Mouse (Mus musculus) limb, embryonic 14.5 days (tissue): Measurements from ENCODE around the gene Egln1. TPM values are rescaled to one million over a fixed set of nuclear protein-coding genes. Genes with fewer than 3 reads are reported as not detected.

ENCODE experiments used
- ATAC-seq: fragments of 200-750 bp; cut with Nextera tagmentation; 2 replicates; pipeline ENCODE4 v1.8.0; 2017; ENCODE audit warnings: low read depth, moderate number of reproducible peaks, moderate TSS enrichment; ENCODE audit not compliant: low FRiP score
- DNase-seq: peaks from one replicate; pipeline ENCODE4 v3.0.0-alpha.2; 2015; ENCODE audit warnings: low spot score
- H3K27ac ChIP-seq: fragments of 300-500 bp; sonication (generic); replicated peaks from 2 replicates; pipeline ENCODE4 v1.5.1; 2014; ENCODE audit warnings: low read depth, mild to moderate bottlenecking, low read length, moderate library complexity, mixed read lengths
- H3K27me3 ChIP-seq: fragments of 300-500 bp; sonication (generic); 2 replicates; pipeline ENCODE4 v1.6.1; 2014; ENCODE audit warnings: low read length, mixed read lengths; ENCODE audit not compliant: control insufficient read depth, insufficient read depth
- H3K36me3 ChIP-seq: fragments of 300-500 bp; sonication (generic); 2 replicates; pipeline ENCODE4 v1.6.1; 2014; ENCODE audit warnings: mild to moderate bottlenecking, low read length, moderate library complexity, mixed read lengths; ENCODE audit not compliant: control insufficient read depth, insufficient read depth
- H3K4me1 ChIP-seq: fragments of 300-500 bp; sonication (generic); 2 replicates; pipeline ENCODE4 v1.6.1; 2014; ENCODE audit warnings: antibody characterized with exemption, low read length, mixed read lengths; ENCODE audit not compliant: control insufficient read depth, insufficient read depth
- H3K4me2 ChIP-seq: fragments of 300-500 bp; sonication (generic); replicated peaks from 2 replicates; pipeline ENCODE4 v1.6.1; 2014; ENCODE audit warnings: low read depth, mild to moderate bottlenecking, low read length, moderate library complexity; ENCODE audit not compliant: severe bottlenecking
- H3K4me3 ChIP-seq: fragments of 300-500 bp; sonication (generic); replicated peaks from 2 replicates; pipeline ENCODE4 v1.5.1; 2014; ENCODE audit warnings: low read length
- H3K9ac ChIP-seq: fragments of 300-500 bp; sonication (generic); 2 replicates; pipeline ENCODE4 v1.6.1; 2014; ENCODE audit warnings: mild to moderate bottlenecking, low read depth, low read length, moderate library complexity; ENCODE audit not compliant: severe bottlenecking
- H3K9me3 ChIP-seq: fragments of 300-500 bp; sonication (generic); 2 replicates; pipeline ENCODE4 v1.6.1; 2016; ENCODE audit warnings: low read length; ENCODE audit not compliant: control insufficient read depth
- POLR2A ChIP-seq: fragments of 200-500 bp; IDR thresholded peaks from 2 replicates; pipeline ENCODE4 v1.8.0; 2012; ENCODE audit warnings: inconsistent platforms, mild to moderate bottlenecking, moderate library complexity, borderline replicate concordance; ENCODE audit not compliant: insufficient read depth, insufficient read length; ENCODE audit errors: extremely low read depth
- WGBS: fragments of 180-500 bp; shearing (Covaris S2); extraction: QIAGEN DNeasy Blood & Tissue Kit; methylation state at CpG from one replicate; pipeline ENCODE4 v1.1.7; 2014; 5-methylcytosine and 5-hydroxymethylcytosine counted together
- polyA plus RNA-seq, 2 experiments: library from polyadenylated mRNA; depleted of rRNA in 1 of 2; stranded (reverse) in 1 of 2; unstranded in 1 of 2; fragments of >200 nt; fragmentation: Nextera tagmentation in 1 of 2; extraction: Ambion mirVana in 1 of 2; gene quantifications; 2 replicates each; pipeline versions ENCODE4 v1.2.1 to v1.2.3; 2012 to 2014

Gene Egln1
- polyA plus RNA-seq, 2 experiments: 18.5 to 39.8 TPM

DNA sequence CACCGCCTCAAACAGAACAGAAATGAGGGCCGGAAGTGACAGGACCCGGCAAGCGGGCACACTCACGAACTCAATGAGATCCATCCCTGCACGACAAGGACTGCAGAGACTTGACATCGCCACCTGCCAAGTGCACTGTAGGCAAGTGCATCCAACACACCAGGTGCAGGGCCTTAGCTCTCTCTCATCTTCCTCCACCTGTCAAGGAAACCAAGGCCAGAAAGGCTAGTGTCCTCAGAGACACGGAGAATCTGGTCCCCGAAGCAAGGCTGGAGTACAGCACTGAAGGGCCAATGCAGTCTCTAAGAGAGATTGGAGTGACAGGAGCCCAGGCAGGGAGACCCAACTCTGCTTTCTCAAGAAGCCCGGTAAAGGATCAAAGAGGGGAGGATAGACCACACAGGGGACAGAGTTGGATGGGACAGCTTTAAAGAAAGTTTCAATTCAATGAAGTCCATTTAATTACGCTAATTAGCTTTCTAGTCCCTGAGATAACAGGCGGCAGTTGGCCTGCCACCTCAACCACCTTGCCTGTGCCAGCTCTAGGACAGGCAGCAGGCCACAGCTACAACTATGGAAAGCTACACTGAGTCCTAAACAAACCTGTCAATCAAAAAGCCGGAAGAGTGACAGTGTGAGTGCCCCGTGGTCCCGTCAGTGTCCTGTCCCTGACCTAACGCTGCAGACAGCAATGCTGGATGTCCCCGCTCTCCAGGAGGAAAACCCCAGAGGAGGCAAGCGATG is 31.2 kb downstream of the Egln1 start:
- WGBS: 83% methylated on average over 18 of the region's 18 CpGs
- Histone ChIP-seq H3K9ac (no peak overlapping the region), H3K4me3 (no peak overlapping the region), H3K9me3 (no peaks in the 10 kb centered on the region), H3K36me3 (peaks cover 29% of the 10 kb centered on the region), H3K27me3 (no peaks in the 10 kb centered on the region), H3K27ac (no peak overlapping the region), H3K4me1 (no peaks in the 10 kb centered on the region), H3K4me2 (no peak overlapping the region)
- ATAC-seq: no peak
- DNase-seq: no peak
- no peak for TF ChIP-seq POLR2A

DNA sequence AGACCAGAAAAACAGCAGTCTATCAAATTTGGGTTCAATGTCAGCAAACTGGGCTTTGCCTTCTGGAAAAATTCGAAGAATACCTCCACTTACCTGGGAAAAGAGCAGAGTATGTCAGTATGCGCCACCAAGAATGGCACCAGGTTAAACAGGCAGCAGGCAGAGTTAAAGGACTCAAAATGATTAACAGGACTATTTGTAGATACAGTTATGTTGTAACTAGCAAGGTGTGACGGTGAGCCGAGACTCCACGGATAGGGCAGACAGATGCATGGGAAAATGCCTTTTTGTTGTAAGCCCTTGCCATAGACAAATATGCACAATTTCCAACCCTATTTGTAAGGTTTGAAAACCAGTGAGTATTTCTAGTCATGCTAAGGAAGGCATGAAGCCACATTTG is 35.1 kb downstream of the Egln1 start:
- peaks cover 64% of the 10 kb centered on the region for H3K36me3 ChIP-seq
- no peak overlapping the region for H3K4me3 ChIP-seq
- DNase-seq (no peak), ATAC-seq (no peak)
- H3K27ac ChIP-seq: no peak overlapping the region
- no peak for TF ChIP-seq POLR2A
- H3K9me3 ChIP-seq: no peaks in the 10 kb centered on the region
- H3K4me1 ChIP-seq: no peaks in the 10 kb centered on the region
- no peak overlapping the region for H3K9ac ChIP-seq
- no peak overlapping the region for H3K4me2 ChIP-seq
- H3K27me3 ChIP-seq: no peaks in the 10 kb centered on the region
- 94% methylated on average over 5 of the region's 5 CpGs for WGBS

- Histone ChIP-seq H3K27me3 (no peaks in the 10 kb centered on the region), H3K4me2 (no peak overlapping the region), H3K27ac (no peak overlapping the region), H3K4me3 (no peak overlapping the region), H3K9ac (no peak overlapping the region), H3K9me3 (no peaks in the 10 kb centered on the region), H3K4me1 (no peaks in the 10 kb centered on the region), H3K36me3 (peaks cover 77% of the 10 kb centered on the region)
- ATAC-seq: no peak
- WGBS: 77% methylated on average over 17 of the region's 17 CpGs
- no peak for DNase-seq
- TF ChIP-seq POLR2A: no peak
Observed at GRCm38 (mm10) chr8:124911938-124912872, 36.9 kb downstream of the Egln1 start.

DNA sequence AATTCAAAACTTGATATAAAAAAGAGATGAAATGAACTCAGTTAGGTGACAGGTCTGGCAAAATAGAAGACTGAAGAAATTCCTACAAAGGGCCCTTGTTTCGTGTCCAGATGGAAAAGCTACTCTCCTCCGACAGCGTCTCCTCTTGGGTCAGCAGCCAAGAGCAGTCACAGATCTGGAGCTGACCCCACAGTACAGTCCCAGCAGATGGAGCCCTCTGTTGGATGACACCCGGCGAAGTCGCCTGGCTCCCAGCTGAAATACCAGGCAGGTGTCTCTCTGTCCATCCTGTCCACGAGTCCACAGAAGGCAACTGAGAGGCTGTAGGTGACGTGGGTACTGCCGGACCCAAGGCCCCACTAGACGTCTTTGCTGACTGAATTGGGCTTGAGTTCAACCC is 38.8 kb downstream of the Egln1 start:
- H3K27ac ChIP-seq: no peak overlapping the region
- H3K9ac ChIP-seq: no peak overlapping the region
- no peak for ATAC-seq
- DNase-seq: no peak
- H3K9me3 ChIP-seq: no peaks in the 10 kb centered on the region
- H3K4me1 ChIP-seq: no peaks in the 10 kb centered on the region
- peaks cover 89% of the 10 kb centered on the region for H3K36me3 ChIP-seq
- no peak overlapping the region for H3K4me2 ChIP-seq
- TF ChIP-seq POLR2A: no peak
- no peak overlapping the region for H3K4me3 ChIP-seq
- H3K27me3 ChIP-seq: no peaks in the 10 kb centered on the region
- 86% methylated on average over 10 of the region's 10 CpGs for WGBS

- WGBS: 91% methylated on average over 16 of the region's 16 CpGs
- TF ChIP-seq POLR2A: no peak
- no peaks in the 10 kb centered on the region for H3K9me3 ChIP-seq
Observed at GRCm38 (mm10) chr8:124909936-124910335, 39.2 kb downstream of the Egln1 start.

More at GRCm38 (mm10) chr8:124909936-124910335, 39.2 kb downstream of the Egln1 start:
- no peaks in the 10 kb centered on the region for H3K27me3 ChIP-seq
- no peak overlapping the region for H3K27ac ChIP-seq
- no peak overlapping the region for H3K9ac ChIP-seq
- H3K4me3 ChIP-seq: no peak overlapping the region
- H3K4me2 ChIP-seq: no peak overlapping the region
- H3K36me3 ChIP-seq: peaks cover 88% of the 10 kb centered on the region
- H3K4me1 ChIP-seq: no peaks in the 10 kb centered on the region
- DNase-seq (no peak), ATAC-seq (no peak)
